Mouse (Mus musculus) liver, embryonic 15.5 days (tissue): ENCODE measurements at regions not wholly inside any gene's neighbourhood (a gene's known extent, or its start where the extent isn't known, plus 50 kb on each side); places are given as distances from the start of the nearest gene placed in this dataset. TPM values are rescaled to one million over a fixed set of nuclear protein-coding genes. Genes with fewer than 3 reads are reported as not detected.

Experiments used
- ATAC-seq: fragments of 200-750 bp; cut with Nextera tagmentation; 2 replicates; pipeline ENCODE4 v1.8.0; 2017; ENCODE audit warnings: moderate number of reproducible peaks, mild to moderate bottlenecking, moderate library complexity; ENCODE audit not compliant: insufficient read depth
- H3K27ac ChIP-seq: fragments of 300-500 bp; sonication (generic); replicated peaks from 2 replicates; pipeline ENCODE4 v1.5.1; 2015; ENCODE audit warnings: mild to moderate bottlenecking, inconsistent platforms
- H3K27me3 ChIP-seq: fragments of 300-500 bp; sonication (generic); 2 replicates; pipeline ENCODE4 v1.6.1; 2015; ENCODE audit warnings: mild to moderate bottlenecking, inconsistent platforms
- H3K36me3 ChIP-seq: fragments of 300-500 bp; sonication (generic); replicated peaks from 2 replicates; pipeline ENCODE4 v1.6.1; 2015; ENCODE audit warnings: moderate library complexity, mild to moderate bottlenecking, inconsistent platforms
- H3K4me1 ChIP-seq: fragments of 300-500 bp; sonication (generic); replicated peaks from 2 replicates; pipeline ENCODE4 v1.6.1; 2015; ENCODE audit warnings: inconsistent platforms
- H3K4me2 ChIP-seq: fragments of 300-500 bp; sonication (generic); 2 replicates; pipeline ENCODE4 v1.6.1; 2015; ENCODE audit warnings: moderate library complexity, mild to moderate bottlenecking, inconsistent platforms
- H3K4me3 ChIP-seq: fragments of 300-500 bp; sonication (generic); replicated peaks from 2 replicates; pipeline ENCODE4 v1.5.1; 2015; ENCODE audit warnings: mild to moderate bottlenecking, inconsistent platforms
- H3K9ac ChIP-seq: fragments of 300-500 bp; sonication (generic); 2 replicates; pipeline ENCODE4 v1.6.1; 2015; ENCODE audit warnings: moderate library complexity, mild to moderate bottlenecking, inconsistent platforms
- H3K9me3 ChIP-seq: fragments of 300-500 bp; sonication (generic); replicated peaks from 2 replicates; pipeline ENCODE4 v1.6.1; 2016; ENCODE audit warnings: inconsistent platforms
- WGBS: fragments of 180-500 bp; shearing (Covaris S2); methylation state at CpG from one replicate; pipeline ENCODE4 v1.1.7; 2015; ENCODE audit warnings: mixed read lengths; ENCODE audit not compliant: insufficient replicate concordance; 5-methylcytosine and 5-hydroxymethylcytosine counted together
- microRNA-seq: library from miRNA; unstranded; fragments of <30 nt; microRNA quantifications from one replicate; pipeline ENCODE4, GENCODE M21; 2016

DNA sequence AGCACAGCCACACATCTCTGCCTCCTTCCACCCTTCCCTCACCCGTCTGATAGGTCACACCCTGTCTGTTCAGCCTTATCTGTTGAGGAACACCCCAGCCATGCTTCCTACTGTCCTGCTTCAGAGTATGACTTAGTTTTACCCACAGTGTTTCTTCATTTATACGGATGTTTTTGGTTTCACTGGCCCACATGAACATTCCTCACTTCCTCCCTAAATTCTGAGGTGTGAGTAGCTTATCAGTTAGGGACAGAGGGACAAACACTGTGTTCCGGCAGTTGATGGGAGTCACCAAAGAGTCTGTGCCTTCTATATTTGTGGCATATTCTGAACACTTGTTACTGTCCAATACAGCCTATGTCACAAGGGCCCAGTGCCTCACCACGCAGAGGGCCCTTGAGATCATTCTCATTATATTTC lies 216.2 kb downstream of the Epha4 start:
- Histone ChIP-seq H3K9me3 (no peaks in the 10 kb centered on the region), H3K27me3 (no peaks in the 10 kb centered on the region), H3K4me2 (peak overlapping the region; percentile 58), H3K4me3 (no peak overlapping the region; the same call in 1 of the 2 replicates), H3K9ac (peak overlapping the region; percentile 28), H3K4me1 (peaks cover 39% of the 10 kb centered on the region), H3K36me3 (no peaks in the 10 kb centered on the region), H3K27ac (peak overlapping the region; percentile 96)
- WGBS = 9% methylated on average over 4 of the region's 4 CpGs
- peak; percentile 100 for ATAC-seq

- H3K9ac ChIP-seq = no peak overlapping the region
- WGBS = 37% methylated on average over 2 of the region's 2 CpGs
- H3K4me2 ChIP-seq = no peak overlapping the region
- H3K4me1 ChIP-seq = peaks cover 39% of the 10 kb centered on the region
- no peak overlapping the region for H3K4me3 ChIP-seq
- ATAC-seq = no peak
- no peaks in the 10 kb centered on the region for H3K9me3 ChIP-seq
- H3K27ac ChIP-seq = peak overlapping the region; percentile 60
- H3K36me3 ChIP-seq = no peaks in the 10 kb centered on the region
- H3K27me3 ChIP-seq = no peaks in the 10 kb centered on the region
These were observed 214.1 kb downstream of the Epha4 start for GRCm38 (mm10) chr1:77300806-77301205.

DNA sequence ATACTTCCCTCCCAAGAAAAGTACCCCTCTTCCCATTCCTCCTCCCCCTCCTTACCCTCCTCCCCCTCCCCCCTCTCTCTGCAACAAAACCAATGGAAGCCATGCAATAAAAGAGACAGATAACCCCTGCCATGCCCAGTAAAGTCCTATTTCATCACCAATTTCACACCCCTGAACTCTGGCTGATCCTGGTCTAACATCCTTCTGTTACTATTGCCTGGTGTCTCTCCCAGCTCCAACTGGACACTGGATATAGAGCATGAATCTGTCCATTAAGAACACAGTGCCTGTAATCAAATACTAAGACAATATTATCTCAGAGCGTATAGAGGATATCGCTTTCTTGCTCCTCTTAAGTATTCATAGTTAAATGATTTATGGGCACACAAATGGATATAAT lies 210.1 kb downstream of the Epha4 start:
- no peak overlapping the region for H3K27ac ChIP-seq
- no peak overlapping the region for H3K4me2 ChIP-seq
- H3K36me3 ChIP-seq = no peaks in the 10 kb centered on the region
- no peak for ATAC-seq
- 77% methylated on average over 2 of the region's 2 CpGs for WGBS
- H3K9ac ChIP-seq = no peak overlapping the region
- H3K9me3 ChIP-seq = no peaks in the 10 kb centered on the region
- H3K27me3 ChIP-seq = peaks cover 4% of the 10 kb centered on the region; the same call in 1 of the 2 replicates
- H3K4me3 ChIP-seq = no peak overlapping the region
- peaks cover 14% of the 10 kb centered on the region for H3K4me1 ChIP-seq

DNA sequence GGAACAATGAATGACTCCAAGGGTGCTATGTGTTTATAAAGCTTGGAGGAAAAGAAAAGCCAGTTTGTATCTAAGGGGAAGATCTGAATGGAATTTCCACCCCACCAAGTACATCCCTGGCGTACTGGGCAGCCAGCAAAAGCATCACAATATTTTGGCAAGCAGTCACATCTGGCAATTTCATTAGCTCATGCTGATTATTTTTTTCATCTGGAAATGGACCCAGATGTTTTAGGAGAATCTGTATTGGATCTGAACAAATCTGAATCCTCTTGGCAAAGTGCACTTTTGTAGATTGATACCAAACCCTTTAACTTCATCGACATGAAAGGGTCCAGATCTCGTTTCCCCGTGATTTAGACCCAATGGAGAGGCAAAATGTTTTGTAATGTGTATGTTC lies 207.1 kb downstream of the Epha4 start:
- Histone ChIP-seq H3K27ac (no peak overlapping the region), H3K27me3 (peaks cover 4% of the 10 kb centered on the region; the same call in 1 of the 2 replicates), H3K36me3 (no peaks in the 10 kb centered on the region), H3K4me3 (no peak overlapping the region), H3K9me3 (no peaks in the 10 kb centered on the region), H3K4me2 (no peak overlapping the region), H3K4me1 (no peaks in the 10 kb centered on the region), H3K9ac (no peak overlapping the region)
- 73% methylated on average over 4 of the region's 4 CpGs for WGBS
- no peak for ATAC-seq

GRCm38 (mm10) chr1:77313119-77313518 lies 201.8 kb downstream of the Epha4 start:
- Histone ChIP-seq H3K9ac (no peak overlapping the region), H3K36me3 (no peaks in the 10 kb centered on the region), H3K4me1 (no peaks in the 10 kb centered on the region), H3K4me3 (no peak overlapping the region), H3K27me3 (no peaks in the 10 kb centered on the region), H3K9me3 (no peaks in the 10 kb centered on the region), H3K27ac (no peak overlapping the region), H3K4me2 (no peak overlapping the region)
- no peak for ATAC-seq
- whole genome bisulfite sequencing = 53% methylated on average over 3 of the region's 3 CpGs

- WGBS = 62% methylated on average over 3 of the region's 3 CpGs
- Histone ChIP-seq H3K4me2 (no peak overlapping the region), H3K27me3 (no peaks in the 10 kb centered on the region), H3K4me3 (no peak overlapping the region), H3K36me3 (no peaks in the 10 kb centered on the region), H3K9me3 (no peaks in the 10 kb centered on the region), H3K27ac (no peak overlapping the region), H3K9ac (no peak overlapping the region), H3K4me1 (no peaks in the 10 kb centered on the region)
- ATAC-seq = no peak
These were observed 199.5 kb downstream of the Epha4 start for GRCm38 (mm10) chr1:77315347-77315746.

DNA sequence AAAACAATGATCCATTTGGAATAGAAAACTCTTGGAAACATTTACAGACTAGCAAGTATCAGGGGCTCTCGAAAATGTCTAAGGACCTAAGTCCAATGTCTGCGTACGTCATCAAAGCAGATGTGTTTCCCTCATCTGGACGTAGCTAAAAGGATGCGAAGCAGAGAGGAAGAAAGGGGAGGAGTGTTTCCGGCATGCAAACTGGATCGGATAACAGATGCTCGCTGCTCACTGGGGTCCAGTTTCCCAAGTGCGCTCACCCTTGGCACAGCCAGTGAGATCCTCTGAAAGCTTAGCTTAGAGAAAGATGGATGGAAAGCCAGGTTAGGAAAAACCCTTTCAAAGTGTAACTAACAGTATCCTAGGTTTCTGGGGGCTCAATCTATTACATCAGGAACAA lies 198.7 kb downstream of the Epha4 start:
- Histone ChIP-seq H3K4me3 (no peak overlapping the region), H3K27me3 (no peaks in the 10 kb centered on the region), H3K4me2 (no peak overlapping the region), H3K9me3 (no peaks in the 10 kb centered on the region), H3K36me3 (no peaks in the 10 kb centered on the region), H3K4me1 (no peaks in the 10 kb centered on the region), H3K9ac (no peak overlapping the region), H3K27ac (no peak overlapping the region)
- ATAC-seq = no peak
- WGBS = 67% methylated on average over 9 of the region's 9 CpGs

Small RNAs in the stretch of these regions (microRNA-seq; reads per million reads assigned to microRNA genes)
- gene Mir6343 = not detected
